In genomic region chr17:6771661-6772489, GRCm38 (mm10) we compare ENCODE assay signal across 12 mouse cellular contexts. TPM values are rescaled to one million over a fixed set of nuclear protein-coding genes. Genes with fewer than 3 reads are reported as not detected.
DNase-seq lines count a peak whose midpoint lies in the region; ATAC-seq lines count a peak whose summit lies in the region.
"Had no signal": no experiment of that assay in that cellular context is flagged by ENCODE, and none has a peak within 500 bp of the region (broad histone marks: within the 10 kb centered on the region; RNA-seq: fewer than 3 reads in every experiment).

No protein-coding gene starts in this region.

- H3K27ac ChIP-seq in midbrain, embryonic 15.5 days: no peak overlapping the region
- H3K27ac ChIP-seq: layer of hippocampus, adult 2 months had no signal

- 0 out of 2 replicates have a peak, but pooled peaks have one; percentile 15 for ATAC-seq in granulocyte monocyte progenitor cell, adult 5-6 weeks (replicated peaks; ENCODE audit: poor library complexity, severe bottlenecking)
- ATAC-seq in midbrain, embryonic 15.5 days (replicated peaks): no peak

- peak; percentile 19 for DNase-seq in kidney, adult 9 months
- DNase-seq in kidney, adult 11 months: no peak
- peak; percentile 53 for DNase-seq in thymus, postnatal 0 days (ENCODE audit: low spot score)
- no peak for DNase-seq in thymus, postnatal 36 days
- DNase-seq in embryo, embryonic 10 days (ENCODE audit: low spot score): no peak
- DNase-seq: adrenal gland, postnatal 14 days; cerebellum, adult 2 months; gastrocnemius, postnatal 25 days; lung, postnatal 14 days had no signal

- no peak overlapping the region for H3K4me2 ChIP-seq in midbrain, embryonic 15.5 days

- H3K4me3 ChIP-seq in midbrain, embryonic 15.5 days: no peak overlapping the region
- H3K4me3 ChIP-seq: layer of hippocampus, adult 2 months had no signal

- H3K36me3 ChIP-seq in midbrain, embryonic 15.5 days (replicated peaks): no peaks in the 10 kb centered on the region

- no peaks in the 10 kb centered on the region; the same call in 1 of the 2 replicates for H3K27me3 ChIP-seq in midbrain, embryonic 15.5 days (replicated peaks)

- H3K9me3 ChIP-seq in midbrain, embryonic 15.5 days: no peaks in the 10 kb centered on the region

- H3K9ac ChIP-seq in midbrain, embryonic 15.5 days: no peak overlapping the region

- no peaks in the 10 kb centered on the region for H3K4me1 ChIP-seq in midbrain, embryonic 15.5 days

- WGBS in midbrain, embryonic 15.5 days: 84% methylated on average over 16 of the region's 16 CpGs

RNA-seq across cellular contexts. Expression of gene Ezr, which starts 10.7 kb away (rescaled TPM):
- polyA plus RNA-seq in thymus, postnatal 0 days (2015; fragmentation: Nextera tagmentation; extraction: Ambion mirVana): 385 and 387 TPM in 2 replicates
- total RNA-seq in granulocyte monocyte progenitor cell, adult 5-6 weeks (2014; fragmentation: Nextera tagmentation): 44.2 and 55.0 TPM in 2 replicates
- 99.7 and 110 TPM in 2 replicates for total RNA-seq in granulocyte monocyte progenitor cell, adult 5-6 weeks (2017)
- polyA plus RNA-seq in midbrain, embryonic 15.5 days (2015; fragmentation: Nextera tagmentation; extraction: Ambion mirVana): 32.5 and 39.6 TPM in 2 replicates

Comparison
In these comparisons a context has a peak if more than half of its experiments do, and no peak if none do; other contexts are left out.
1. DNase-seq: peak in kidney, adult 9 months (single experiment) and thymus, postnatal 0 days (single experiment); none in kidney, adult 11 months (single experiment), thymus, postnatal 36 days (0 of 2) and embryo, embryonic 10 days (single experiment).